Mouse (Mus musculus) midbrain, embryonic 15.5 days (tissue): ENCODE measurements around the gene Eaf2. TPM values are rescaled to one million over a fixed set of nuclear protein-coding genes. Genes with fewer than 3 reads are reported as not detected.

Experiments used
- ATAC-seq: fragments of 200-750 bp; cut with Nextera tagmentation; replicated peaks from 2 replicates; pipeline ENCODE4 v1.8.0; 2017; ENCODE audit warnings: moderate TSS enrichment
- H3K27ac ChIP-seq: fragments of 300-500 bp; sonication (generic); 2 replicates; pipeline ENCODE4 v1.5.1; 2015; ENCODE audit warnings: mild to moderate bottlenecking, inconsistent platforms
- H3K27me3 ChIP-seq: fragments of 300-500 bp; sonication (generic); replicated peaks from 2 replicates; pipeline ENCODE4 v1.6.1; 2015; ENCODE audit warnings: inconsistent platforms
- H3K36me3 ChIP-seq: fragments of 300-500 bp; sonication (generic); replicated peaks from 2 replicates; pipeline ENCODE4 v1.6.1; 2015; ENCODE audit warnings: inconsistent platforms
- H3K4me1 ChIP-seq: fragments of 300-500 bp; sonication (generic); 2 replicates; pipeline ENCODE4 v1.6.1; 2015; ENCODE audit warnings: inconsistent platforms
- H3K4me2 ChIP-seq: fragments of 300-500 bp; sonication (generic); 2 replicates; pipeline ENCODE4 v1.6.1; 2015; ENCODE audit warnings: inconsistent platforms, mild to moderate bottlenecking, moderate library complexity
- H3K4me3 ChIP-seq: fragments of 300-500 bp; sonication (generic); 2 replicates; pipeline ENCODE4 v1.5.1; 2015; ENCODE audit warnings: mild to moderate bottlenecking, inconsistent platforms
- H3K9ac ChIP-seq: fragments of 300-500 bp; sonication (generic); 2 replicates; pipeline ENCODE4 v1.6.1; 2015; ENCODE audit warnings: mild to moderate bottlenecking, inconsistent platforms
- H3K9me3 ChIP-seq: fragments of 300-500 bp; sonication (generic); 2 replicates; pipeline ENCODE4 v1.6.1; 2016; ENCODE audit warnings: inconsistent platforms
- WGBS: fragments of 180-500 bp; shearing (Covaris S2); methylation state at CpG from one replicate; pipeline ENCODE4 v1.1.7; 2015; ENCODE audit warnings: mixed read lengths; 5-methylcytosine and 5-hydroxymethylcytosine counted together
- polyA plus RNA-seq: library from polyadenylated mRNA; unstranded; fragments of >200 nt; fragmentation: Nextera tagmentation; extraction: Ambion mirVana; gene quantifications from 2 replicates; pipeline ENCODE4 v1.2.1, GENCODE M21; 2015

Gene Eaf2
- polyA plus RNA-seq, 1 experiment from 2014 or later = 0.45 TPM

- under 1% methylated on average over 64 of the region's 64 CpGs for WGBS
- ATAC-seq = peak; percentile 99
- Histone ChIP-seq H3K27ac (peak within 1 kb of the TSS; percentile 67), H3K4me3 (peak within 1 kb of the TSS; percentile 62), H3K9me3 (no peaks in the 10 kb centered on the region), H3K4me2 (peak within 1 kb of the TSS; percentile 91), H3K36me3 (no peaks in the 10 kb centered on the region), H3K4me1 (peaks cover 17% of the 10 kb centered on the region), H3K9ac (peak within 1 kb of the TSS; percentile 74), H3K27me3 (peaks cover 4% of the 10 kb centered on the region; the same call in 1 of the 2 replicates)
These were observed 46.6 kb downstream of the Eaf2 start, which contains the start of gene Iqcb1 for GRCm38 (mm10) chr16:36828054-36828786. TSS of gene Iqcb1 (plus strand) at chr16:36828385.

GRCm38 (mm10) chr16:36827611-36828053 is 47.2 kb downstream of the Eaf2 start:
- peaks cover 4% of the 10 kb centered on the region; the same call in 1 of the 2 replicates for H3K27me3 ChIP-seq
- ATAC-seq = no peak
- peaks cover 17% of the 10 kb centered on the region for H3K4me1 ChIP-seq
- H3K9ac ChIP-seq = peak overlapping the region; percentile 29; the same call in 1 of the 2 replicates
- H3K36me3 ChIP-seq = no peaks in the 10 kb centered on the region
- H3K9me3 ChIP-seq = no peaks in the 10 kb centered on the region
- H3K27ac ChIP-seq = no peak overlapping the region
- WGBS = 3% methylated on average over 11 of the region's 11 CpGs
- H3K4me3 ChIP-seq = peak overlapping the region; percentile 62
- H3K4me2 ChIP-seq = peak overlapping the region; percentile 91

GRCm38 (mm10) chr16:36821474-36821873 is 53.3 kb downstream of the Eaf2 start:
- Histone ChIP-seq H3K4me3 (no peak overlapping the region), H3K4me2 (no peak overlapping the region), H3K27me3 (no peaks in the 10 kb centered on the region), H3K36me3 (no peaks in the 10 kb centered on the region), H3K9me3 (no peaks in the 10 kb centered on the region), H3K27ac (no peak overlapping the region), H3K9ac (no peak overlapping the region), H3K4me1 (no peaks in the 10 kb centered on the region)
- no peak for ATAC-seq
- WGBS = 11% methylated on average over 3 of the region's 3 CpGs

GRCm38 (mm10) chr16:36820747-36821146 is 54.1 kb downstream of the Eaf2 start:
- ATAC-seq = no peak
- 82% methylated on average over 3 of the region's 3 CpGs for WGBS
- no peaks in the 10 kb centered on the region for H3K27me3 ChIP-seq
- no peaks in the 10 kb centered on the region for H3K4me1 ChIP-seq
- no peak overlapping the region for H3K4me3 ChIP-seq
- H3K4me2 ChIP-seq = no peak overlapping the region
- H3K9ac ChIP-seq = no peak overlapping the region
- no peaks in the 10 kb centered on the region for H3K36me3 ChIP-seq
- H3K9me3 ChIP-seq = no peaks in the 10 kb centered on the region
- no peak overlapping the region for H3K27ac ChIP-seq

GRCm38 (mm10) chr16:36820016-36820415 is 54.8 kb downstream of the Eaf2 start:
- no peaks in the 10 kb centered on the region for H3K36me3 ChIP-seq
- H3K9me3 ChIP-seq = no peaks in the 10 kb centered on the region
- no peak overlapping the region for H3K9ac ChIP-seq
- H3K27me3 ChIP-seq = no peaks in the 10 kb centered on the region
- H3K4me1 ChIP-seq = no peaks in the 10 kb centered on the region
- no peak overlapping the region for H3K27ac ChIP-seq
- ATAC-seq = no peak
- no peak overlapping the region for H3K4me2 ChIP-seq
- no peak overlapping the region for H3K4me3 ChIP-seq
- 53% methylated on average over 6 of the region's 6 CpGs for WGBS

- H3K4me2 ChIP-seq = no peak overlapping the region
- H3K4me1 ChIP-seq = no peaks in the 10 kb centered on the region
- 19% methylated on average over 7 of the region's 7 CpGs for WGBS
- no peak overlapping the region for H3K27ac ChIP-seq
- H3K9me3 ChIP-seq = no peaks in the 10 kb centered on the region
- no peaks in the 10 kb centered on the region for H3K36me3 ChIP-seq
- H3K4me3 ChIP-seq = no peak overlapping the region
- peak; percentile 98 for ATAC-seq
- H3K9ac ChIP-seq = no peak overlapping the region
- H3K27me3 ChIP-seq = no peaks in the 10 kb centered on the region
These were observed 57.4 kb downstream of the Eaf2 start for GRCm38 (mm10) chr16:36817321-36817926.

- peak; percentile 63 for ATAC-seq
- no peak overlapping the region for H3K4me3 ChIP-seq
These were observed 57.9 kb downstream of the Eaf2 start for GRCm38 (mm10) chr16:36816916-36817315.

GRCm38 (mm10) chr16:36813680-36814079 is 61.1 kb downstream of the Eaf2 start:
- Histone ChIP-seq H3K27ac (no peak overlapping the region), H3K4me1 (no peaks in the 10 kb centered on the region), H3K36me3 (no peaks in the 10 kb centered on the region), H3K9ac (no peak overlapping the region), H3K4me2 (no peak overlapping the region), H3K4me3 (no peak overlapping the region), H3K9me3 (no peaks in the 10 kb centered on the region), H3K27me3 (no peaks in the 10 kb centered on the region)
- WGBS = 67% methylated on average over 3 of the region's 3 CpGs
- ATAC-seq = no peak

More at GRCm38 (mm10) chr16:36816916-36817315, 57.9 kb downstream of the Eaf2 start:
- Histone ChIP-seq H3K27me3 (no peaks in the 10 kb centered on the region), H3K36me3 (no peaks in the 10 kb centered on the region), H3K27ac (no peak overlapping the region), H3K9ac (no peak overlapping the region), H3K9me3 (no peaks in the 10 kb centered on the region), H3K4me1 (no peaks in the 10 kb centered on the region), H3K4me2 (no peak overlapping the region)

- ATAC-seq = no peak
- Histone ChIP-seq H3K4me2 (no peak overlapping the region), H3K27me3 (no peaks in the 10 kb centered on the region), H3K36me3 (no peaks in the 10 kb centered on the region), H3K9ac (no peak overlapping the region), H3K4me3 (no peak overlapping the region), H3K27ac (no peak overlapping the region), H3K4me1 (no peaks in the 10 kb centered on the region), H3K9me3 (no peaks in the 10 kb centered on the region)
- WGBS = 87% methylated on average over 3 of the region's 3 CpGs
These were observed 66.2 kb downstream of the Eaf2 start for GRCm38 (mm10) chr16:36808616-36809015.

GRCm38 (mm10) chr16:36802361-36802760 is 72.4 kb downstream of the Eaf2 start:
- Histone ChIP-seq H3K27ac (no peak overlapping the region), H3K4me3 (no peak overlapping the region), H3K27me3 (no peaks in the 10 kb centered on the region), H3K36me3 (no peaks in the 10 kb centered on the region), H3K9me3 (no peaks in the 10 kb centered on the region), H3K4me1 (no peaks in the 10 kb centered on the region), H3K9ac (no peak overlapping the region), H3K4me2 (no peak overlapping the region)
- ATAC-seq = no peak
- WGBS = 89% methylated on average over 3 of the region's 3 CpGs

- Histone ChIP-seq H3K9me3 (no peaks in the 10 kb centered on the region), H3K4me3 (no peak overlapping the region), H3K9ac (no peak overlapping the region), H3K27ac (no peak overlapping the region), H3K4me2 (no peak overlapping the region), H3K36me3 (no peaks in the 10 kb centered on the region), H3K4me1 (no peaks in the 10 kb centered on the region), H3K27me3 (no peaks in the 10 kb centered on the region)
- ATAC-seq = no peak
- 88% methylated on average over 2 of the region's 2 CpGs for whole genome bisulfite sequencing
These were observed 76.5 kb downstream of the Eaf2 start for GRCm38 (mm10) chr16:36798334-36798733.

- Histone ChIP-seq H3K27me3 (no peaks in the 10 kb centered on the region), H3K4me2 (no peak overlapping the region), H3K9me3 (no peaks in the 10 kb centered on the region), H3K36me3 (no peaks in the 10 kb centered on the region), H3K9ac (no peak overlapping the region), H3K27ac (no peak overlapping the region), H3K4me3 (no peak overlapping the region), H3K4me1 (no peaks in the 10 kb centered on the region)
- WGBS = 94% methylated on average over 2 of the region's 2 CpGs
- ATAC-seq = no peak
These were observed 79.8 kb downstream of the Eaf2 start for GRCm38 (mm10) chr16:36794976-36795375.

- Histone ChIP-seq H3K4me3 (no peak overlapping the region), H3K27ac (no peak overlapping the region)
- WGBS = 94% methylated on average over 4 of the region's 4 CpGs
These were observed 84.6 kb downstream of the Eaf2 start for GRCm38 (mm10) chr16:36790166-36790565.

More at GRCm38 (mm10) chr16:36790166-36790565, 84.6 kb downstream of the Eaf2 start:
- Histone ChIP-seq H3K4me2 (no peak overlapping the region), H3K9ac (no peak overlapping the region), H3K9me3 (no peaks in the 10 kb centered on the region), H3K4me1 (no peaks in the 10 kb centered on the region), H3K27me3 (no peaks in the 10 kb centered on the region), H3K36me3 (no peaks in the 10 kb centered on the region)
- no peak for ATAC-seq
